Mouse (Mus musculus): ENCODE results near the gene Ankmy1. TPM values are rescaled to one million over a fixed set of nuclear protein-coding genes. Genes with fewer than 3 reads are reported as not detected.
A peak's percentile ranks its signal among the peaks of the same experiment; 100 is the strongest.

Gene Ankmy1
- polyA plus RNA-seq, 1 experiment from 2014 or later, result 0.55 TPM

DNA sequence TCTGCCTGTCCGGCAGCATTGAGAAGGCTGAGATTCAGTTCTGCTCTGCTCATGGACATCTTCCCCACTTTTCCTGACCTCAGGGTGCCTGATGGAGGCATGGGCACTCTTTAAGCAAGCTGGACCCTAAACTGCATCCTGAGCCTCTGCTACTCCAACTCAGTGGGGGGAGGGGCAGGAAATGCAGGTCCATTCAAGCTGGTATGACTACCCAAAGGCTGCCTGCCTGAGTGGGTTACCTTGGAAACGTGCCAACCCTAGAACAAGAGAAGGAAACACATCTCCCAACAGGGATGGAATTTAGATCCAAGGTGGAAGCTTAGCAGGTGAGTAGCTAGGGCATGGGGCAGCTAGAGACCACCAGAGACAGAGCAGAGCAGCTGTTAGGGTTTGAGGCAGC, 36.5 kb downstream of the Ankmy1 start:
- no peak for ATAC-seq (ENCODE audit: insufficient number of reproducible peaks, insufficient read depth, low FRiP score, low TSS enrichment)
- WGBS, result 68% methylated on average over 2 of the region's 2 CpGs
- H3K4me3 ChIP-seq, result no peak overlapping the region
- no peaks in the 10 kb centered on the region for H3K27me3 ChIP-seq
- H3K4me1 ChIP-seq, result 0 out of 2 replicates have a peak, but pooled peaks cover 5% of the 10 kb centered on the region
- no peak overlapping the region for H3K9ac ChIP-seq
- H3K27ac ChIP-seq, result no peak overlapping the region
- no peak overlapping the region for H3K4me2 ChIP-seq (replicated peaks)
- no peaks in the 10 kb centered on the region for H3K36me3 ChIP-seq
- no peaks in the 10 kb centered on the region for H3K9me3 ChIP-seq

DNA sequence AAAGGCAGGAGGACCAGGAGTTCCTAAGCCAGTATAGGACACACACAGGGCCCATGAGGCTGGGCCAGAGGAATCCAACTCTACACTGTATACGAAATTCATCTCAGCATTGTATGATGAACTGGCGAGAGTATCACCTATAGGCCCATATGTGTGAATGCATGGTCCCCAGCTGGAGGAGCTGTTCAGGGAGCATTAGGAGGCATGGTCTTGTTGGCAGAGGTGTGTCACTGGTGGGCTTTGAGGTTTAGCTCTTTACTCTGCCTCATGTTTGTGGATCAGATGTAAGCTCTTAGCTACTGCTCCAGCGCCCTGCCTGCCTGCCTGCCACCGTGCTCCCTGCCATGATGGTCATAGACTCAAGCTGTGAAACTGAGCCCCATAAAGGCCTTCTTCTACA, 39.4 kb downstream of the Ankmy1 start:
- Histone ChIP-seq H3K4me2 (replicated peaks) (no peak overlapping the region), H3K4me3 (no peak overlapping the region), H3K27ac (no peak overlapping the region), H3K27me3 (no peaks in the 10 kb centered on the region), H3K36me3 (peaks cover 20% of the 10 kb centered on the region), H3K4me1 (0 out of 2 replicates have a peak, but pooled peaks cover 5% of the 10 kb centered on the region), H3K9me3 (no peaks in the 10 kb centered on the region), H3K9ac (no peak overlapping the region)
- WGBS, result 83% methylated on average over 4 of the region's 4 CpGs
- no peak for ATAC-seq (ENCODE audit: insufficient number of reproducible peaks, insufficient read depth, low FRiP score, low TSS enrichment)

DNA sequence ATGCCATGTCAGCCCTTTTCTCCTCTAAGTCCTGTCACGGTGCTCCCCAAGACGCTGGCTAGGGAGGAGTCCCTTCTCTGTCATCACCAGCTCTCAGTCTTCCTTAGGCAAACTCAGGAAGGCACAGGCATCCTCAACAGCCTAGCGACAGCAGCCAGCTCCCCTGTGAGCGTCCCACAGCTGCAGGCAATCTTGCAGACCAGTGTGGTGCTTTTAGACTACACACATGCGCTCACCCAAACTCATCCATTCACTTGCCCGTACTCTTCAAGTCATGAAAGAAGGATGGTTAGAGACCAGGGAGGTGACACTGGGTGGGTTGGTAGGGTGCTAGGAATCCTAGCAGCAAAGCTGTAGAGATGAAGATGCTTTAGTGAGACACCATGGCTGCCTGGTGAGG, 41.2 kb downstream of the Ankmy1 start:
- WGBS, result 70% methylated on average over 6 of the region's 6 CpGs
- 0 out of 2 replicates have a peak, but pooled peaks cover 5% of the 10 kb centered on the region for H3K4me1 ChIP-seq
- H3K27ac ChIP-seq, result no peak overlapping the region
- ATAC-seq (ENCODE audit: insufficient number of reproducible peaks, insufficient read depth, low FRiP score, low TSS enrichment), result no peak
- H3K4me3 ChIP-seq, result no peak overlapping the region
- no peaks in the 10 kb centered on the region for H3K27me3 ChIP-seq
- no peak overlapping the region for H3K4me2 ChIP-seq (replicated peaks)
- no peaks in the 10 kb centered on the region for H3K9me3 ChIP-seq
- H3K9ac ChIP-seq, result no peak overlapping the region
- H3K36me3 ChIP-seq, result peaks cover 38% of the 10 kb centered on the region

DNA sequence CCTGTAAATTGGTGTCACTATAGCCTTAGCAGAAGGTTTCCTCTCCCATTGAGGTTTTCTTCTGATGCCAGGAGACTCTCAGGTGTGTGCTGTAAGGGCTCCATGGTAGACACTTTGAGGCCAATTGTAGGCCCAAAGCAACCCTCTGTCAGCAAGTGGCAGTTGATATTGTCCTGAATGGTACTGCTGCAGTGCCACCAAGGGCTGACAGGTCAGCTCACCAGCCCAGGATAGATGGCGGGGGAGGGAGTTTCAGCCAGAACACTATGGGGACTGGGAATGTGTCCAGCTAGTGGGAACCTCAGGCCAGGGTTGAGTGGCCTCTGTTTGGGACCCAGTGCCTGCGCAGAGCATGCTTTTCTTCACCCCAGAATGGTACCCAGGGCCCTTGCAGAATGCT, 50.3 kb downstream of the Ankmy1 start:
- no peak overlapping the region for H3K4me2 ChIP-seq (replicated peaks)
- H3K9ac ChIP-seq, result no peak overlapping the region
- H3K4me3 ChIP-seq, result no peak overlapping the region
- H3K27ac ChIP-seq, result no peak overlapping the region
- ATAC-seq (ENCODE audit: insufficient number of reproducible peaks, insufficient read depth, low FRiP score, low TSS enrichment), result no peak
- H3K36me3 ChIP-seq, result peaks cover 50% of the 10 kb centered on the region
- H3K27me3 ChIP-seq, result no peaks in the 10 kb centered on the region
- 96% methylated on average over 2 of the region's 2 CpGs for WGBS
- H3K4me1 ChIP-seq, result peaks cover 30% of the 10 kb centered on the region
- H3K9me3 ChIP-seq, result no peaks in the 10 kb centered on the region

DNA sequence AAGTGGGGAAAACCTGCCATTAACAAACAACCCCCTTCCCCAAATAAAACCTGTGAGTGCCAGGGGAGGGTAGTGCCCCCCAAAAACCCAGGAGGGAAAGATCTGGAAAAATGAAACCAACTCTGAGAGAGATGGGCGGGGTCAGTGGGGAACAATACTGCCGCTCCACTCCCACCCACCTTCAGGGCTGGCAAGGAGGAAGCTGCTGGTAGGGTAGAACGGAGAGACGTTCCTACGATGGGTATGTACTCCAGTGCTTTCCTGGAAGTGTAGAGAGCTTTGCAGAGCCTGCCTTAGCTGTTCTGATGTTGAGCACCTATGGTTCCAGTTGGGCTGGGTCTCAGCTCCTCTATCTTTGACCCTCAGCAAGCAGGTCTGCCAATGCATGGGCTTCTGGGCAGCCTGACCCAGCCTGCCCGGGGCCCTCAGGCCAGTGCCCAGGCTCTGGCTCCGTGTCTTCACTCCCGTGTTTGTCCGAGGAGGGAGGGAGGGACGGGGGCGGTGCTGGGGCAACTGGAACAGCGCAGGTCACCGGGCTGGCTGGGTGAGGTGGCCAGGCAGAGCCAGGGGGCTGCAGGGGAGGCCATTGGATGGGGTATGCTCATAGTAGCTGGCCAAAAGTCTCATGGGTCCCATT, 52.6 kb downstream of the Ankmy1 start:
- Histone ChIP-seq H3K4me2 (replicated peaks) (peak overlapping the region; percentile 62; the same call in 1 of the 2 replicates), H3K4me1 (peaks cover 34% of the 10 kb centered on the region), H3K27ac (no peak overlapping the region), H3K36me3 (peaks cover 26% of the 10 kb centered on the region), H3K9ac (0 out of 2 replicates have a peak overlapping the region, but pooled peaks have one; percentile 15), H3K4me3 (no peak overlapping the region), H3K9me3 (no peaks in the 10 kb centered on the region), H3K27me3 (no peaks in the 10 kb centered on the region)
- ATAC-seq (ENCODE audit: insufficient number of reproducible peaks, insufficient read depth, low FRiP score, low TSS enrichment), result no peak
- whole genome bisulfite sequencing, result 54% methylated on average over 13 of the region's 13 CpGs

DNA sequence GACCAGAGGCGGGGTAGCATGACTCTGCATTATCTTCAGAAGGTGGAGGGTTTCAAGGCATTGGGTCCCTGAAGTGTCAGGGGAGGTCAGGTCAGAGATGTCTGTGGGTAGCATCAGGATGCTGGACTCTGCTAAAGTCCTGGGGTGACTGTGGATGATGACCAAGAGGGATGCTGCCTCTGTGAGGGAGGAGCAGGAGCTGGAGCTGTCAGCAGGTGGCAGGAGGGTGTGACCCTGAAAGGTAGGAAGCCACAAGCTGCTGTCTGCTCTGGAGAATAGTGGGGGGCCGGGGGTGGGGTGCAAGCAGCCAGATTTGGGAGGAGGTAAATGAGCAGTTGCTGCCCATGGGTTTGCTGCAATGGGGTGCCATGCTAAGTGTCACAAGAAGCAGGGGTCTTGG, 53.2 kb downstream of the Ankmy1 start:
- no peaks in the 10 kb centered on the region for H3K9me3 ChIP-seq
- 0 out of 2 replicates have a peak overlapping the region, but pooled peaks have one; percentile 3 for H3K4me3 ChIP-seq
- ATAC-seq (ENCODE audit: insufficient number of reproducible peaks, insufficient read depth, low FRiP score, low TSS enrichment), result no peak
- WGBS, result 79% methylated on average over 2 of the region's 2 CpGs
- H3K4me2 ChIP-seq (replicated peaks), result peak overlapping the region; percentile 62; the same call in 1 of the 2 replicates
- peak overlapping the region; percentile 70; the same call in 1 of the 2 replicates for H3K27ac ChIP-seq
- H3K4me1 ChIP-seq, result peaks cover 34% of the 10 kb centered on the region
- no peaks in the 10 kb centered on the region for H3K27me3 ChIP-seq
- no peak overlapping the region for H3K9ac ChIP-seq
- H3K36me3 ChIP-seq, result peaks cover 22% of the 10 kb centered on the region

DNA sequence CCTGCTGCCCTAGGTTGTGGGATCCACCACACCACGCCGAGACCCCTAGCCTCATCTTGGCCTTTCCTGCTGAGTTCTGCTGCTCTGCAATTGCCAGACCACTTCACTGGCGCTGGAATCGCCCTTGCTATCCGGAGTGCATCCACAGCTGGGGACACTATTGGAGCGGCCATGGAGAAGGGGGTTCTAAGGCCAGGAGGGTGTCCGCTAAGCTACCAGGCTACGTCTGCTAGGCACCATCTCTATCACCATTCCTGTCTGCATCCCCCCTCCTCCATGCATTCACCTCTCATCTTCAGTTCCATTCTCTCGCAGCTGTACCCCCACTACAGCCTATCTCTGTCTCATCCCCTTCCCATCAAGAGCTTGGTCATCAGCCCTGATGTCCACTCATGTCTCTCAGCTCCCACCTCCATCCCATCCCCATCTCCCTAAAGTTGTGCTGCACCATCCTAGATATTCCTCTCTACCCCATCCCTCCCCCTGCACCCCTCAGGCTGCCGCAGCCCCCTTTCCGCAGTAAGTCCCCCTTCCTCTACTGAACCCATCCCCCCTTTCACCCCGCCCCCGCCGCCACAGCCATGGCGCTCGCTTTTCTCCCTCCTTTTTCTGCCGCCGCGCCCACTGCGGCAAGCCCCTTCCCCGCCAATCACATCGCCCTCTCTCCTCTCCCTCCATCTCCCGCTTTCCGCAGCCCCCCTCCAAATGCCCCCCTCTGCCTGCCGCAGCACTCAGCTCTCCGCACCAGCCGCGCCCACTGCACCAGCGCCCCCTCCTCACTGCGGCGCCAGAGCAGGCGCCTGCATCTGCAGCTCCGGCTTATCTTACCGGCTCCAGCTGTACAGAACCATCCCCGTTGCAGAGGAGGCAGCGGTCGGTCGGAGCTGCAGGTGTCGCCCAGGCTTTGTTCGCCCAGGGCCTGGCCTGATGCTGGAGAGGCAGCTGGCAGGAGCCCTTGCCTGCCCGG, 54.5 kb downstream of the Ankmy1 start:
- peak; percentile 65 for ATAC-seq (ENCODE audit: insufficient number of reproducible peaks, insufficient read depth, low FRiP score, low TSS enrichment)
- Histone ChIP-seq H3K27me3 (no peaks in the 10 kb centered on the region), H3K4me3 (peak overlapping the region; percentile 33), H3K9ac (peak overlapping the region; percentile 45), H3K27ac (peak overlapping the region; percentile 70), H3K4me2 (replicated peaks) (peak overlapping the region; percentile 62), H3K9me3 (no peaks in the 10 kb centered on the region), H3K4me1 (peaks cover 34% of the 10 kb centered on the region), H3K36me3 (peaks cover 11% of the 10 kb centered on the region; the same call in 1 of the 2 replicates)
- 11% methylated on average over 35 of the region's 41 CpGs for WGBS

DNA sequence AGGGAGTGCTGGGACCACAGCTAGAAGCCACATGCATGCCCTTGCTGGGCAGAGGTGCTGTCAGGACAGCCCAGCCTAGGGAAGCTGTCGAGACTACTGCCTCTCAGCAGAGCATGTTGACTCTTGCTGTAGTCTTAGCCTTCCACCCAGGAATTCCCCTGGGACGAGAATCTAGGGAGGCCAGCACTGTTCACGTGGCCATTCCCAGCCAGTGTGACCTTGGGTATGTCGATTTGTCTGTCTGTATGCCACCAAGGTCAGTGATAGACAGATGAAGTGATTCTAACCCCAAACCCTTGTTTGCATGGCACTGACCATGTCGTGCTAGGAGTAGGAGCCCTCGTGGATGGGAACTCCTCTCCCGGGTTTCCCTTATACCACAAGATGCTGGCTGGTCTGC, 56.8 kb downstream of the Ankmy1 start:
- H3K27ac ChIP-seq, result no peak overlapping the region
- no peak overlapping the region for H3K9ac ChIP-seq
- H3K4me2 ChIP-seq (replicated peaks), result no peak overlapping the region
- no peak overlapping the region for H3K4me3 ChIP-seq
- WGBS, result 78% methylated on average over 7 of the region's 7 CpGs
- H3K27me3 ChIP-seq, result no peaks in the 10 kb centered on the region
- H3K9me3 ChIP-seq, result no peaks in the 10 kb centered on the region
- peaks cover 34% of the 10 kb centered on the region for H3K4me1 ChIP-seq
- ATAC-seq (ENCODE audit: insufficient number of reproducible peaks, insufficient read depth, low FRiP score, low TSS enrichment), result no peak
- H3K36me3 ChIP-seq, result 0 out of 2 replicates have a peak, but pooled peaks cover 3% of the 10 kb centered on the region

DNA sequence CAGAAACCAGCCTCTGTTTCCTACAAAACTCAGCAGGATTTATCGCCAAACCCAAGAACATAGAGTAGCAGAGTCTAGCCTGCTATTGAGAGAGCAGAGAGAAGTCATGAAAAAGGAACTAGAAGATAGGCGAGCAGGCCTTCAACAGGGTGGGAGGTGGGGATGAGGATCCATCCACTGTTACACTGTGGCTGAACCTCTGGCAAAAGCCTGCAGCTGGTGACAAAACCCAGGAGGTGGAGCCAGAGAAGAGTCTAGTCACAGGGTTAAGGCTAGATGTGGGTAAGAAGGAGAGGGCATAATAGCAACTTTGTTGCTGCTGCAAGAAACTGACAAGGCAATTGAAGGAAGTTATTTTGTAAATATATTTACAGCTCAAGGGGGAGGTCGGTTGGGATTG, 61.3 kb downstream of the Ankmy1 start:
- no peak for ATAC-seq (ENCODE audit: insufficient number of reproducible peaks, insufficient read depth, low FRiP score, low TSS enrichment)
- Histone ChIP-seq H3K9me3 (no peaks in the 10 kb centered on the region), H3K9ac (no peak overlapping the region), H3K4me1 (peaks cover 6% of the 10 kb centered on the region), H3K27ac (no peak overlapping the region), H3K27me3 (no peaks in the 10 kb centered on the region), H3K4me2 (replicated peaks) (no peak overlapping the region), H3K36me3 (peaks cover 10% of the 10 kb centered on the region; the same call in 1 of the 2 replicates), H3K4me3 (no peak overlapping the region)
- 69% methylated on average over 3 of the region's 3 CpGs for WGBS

DNA sequence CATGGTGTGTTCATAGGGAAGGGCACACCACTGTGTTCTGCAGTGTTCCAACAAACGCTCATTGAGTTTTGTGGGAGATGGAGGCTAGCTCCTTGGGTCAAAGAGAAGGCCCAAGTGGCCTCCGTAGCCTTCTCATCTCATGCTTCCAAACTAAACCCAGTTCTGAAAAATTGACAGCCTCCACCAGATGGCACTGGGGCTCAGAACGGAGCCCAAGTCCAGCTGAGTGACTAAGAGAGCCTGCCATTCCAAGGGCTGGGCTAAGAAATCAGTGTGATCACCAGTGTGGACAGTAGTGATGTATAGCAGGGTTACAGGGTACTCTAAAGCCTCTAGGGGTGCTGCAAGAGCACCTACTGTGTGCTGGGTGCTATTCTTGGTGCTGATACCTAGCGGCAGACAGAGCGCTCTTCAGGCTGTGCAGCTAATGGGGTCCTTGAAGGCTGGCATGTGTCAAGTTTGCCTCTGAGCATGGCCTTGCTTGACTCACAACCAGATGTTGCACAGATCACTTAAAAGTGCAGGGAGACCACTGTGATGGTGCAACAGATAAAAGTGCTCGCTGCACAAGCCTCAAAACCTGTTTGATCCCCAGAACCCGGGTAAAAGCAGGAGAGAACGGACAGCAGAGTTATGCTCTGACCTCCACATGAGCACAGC, 62.3 kb downstream of the Ankmy1 start:
- no peak overlapping the region for H3K4me2 ChIP-seq (replicated peaks)
- no peaks in the 10 kb centered on the region for H3K9me3 ChIP-seq
- H3K27ac ChIP-seq, result no peak overlapping the region
- H3K4me1 ChIP-seq, result peaks cover 6% of the 10 kb centered on the region
- peaks cover 19% of the 10 kb centered on the region; the same call in 1 of the 2 replicates for H3K36me3 ChIP-seq
- no peaks in the 10 kb centered on the region for H3K27me3 ChIP-seq
- ATAC-seq (ENCODE audit: insufficient number of reproducible peaks, insufficient read depth, low FRiP score, low TSS enrichment), result no peak
- no peak overlapping the region for H3K9ac ChIP-seq
- WGBS, result 85% methylated on average over 8 of the region's 8 CpGs
- no peak overlapping the region for H3K4me3 ChIP-seq

DNA sequence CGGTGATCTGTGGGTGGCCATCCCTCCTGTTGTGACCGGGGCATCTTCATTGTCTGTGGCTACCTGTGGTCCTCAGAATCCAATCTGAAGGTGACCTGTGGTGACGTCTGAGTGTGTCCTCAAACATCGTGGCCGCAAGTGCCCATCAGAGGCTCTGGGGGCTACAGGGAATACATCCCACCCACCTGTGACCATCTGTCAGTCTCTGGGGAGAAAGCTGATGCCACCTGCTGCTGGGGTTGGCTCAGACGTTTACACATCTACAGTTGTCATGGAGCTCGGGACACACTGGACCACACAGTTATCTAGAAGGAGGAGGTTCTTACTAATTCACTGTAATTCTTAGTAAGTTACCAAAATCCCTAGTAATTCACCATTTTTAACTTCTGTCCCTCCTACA, 63.5 kb downstream of the Ankmy1 start:
- H3K4me2 ChIP-seq (replicated peaks), result no peak overlapping the region
- H3K4me1 ChIP-seq, result peaks cover 9% of the 10 kb centered on the region
- peaks cover 23% of the 10 kb centered on the region; the same call in 1 of the 2 replicates for H3K36me3 ChIP-seq
- no peak for ATAC-seq (ENCODE audit: insufficient number of reproducible peaks, insufficient read depth, low FRiP score, low TSS enrichment)
- H3K9me3 ChIP-seq, result no peaks in the 10 kb centered on the region
- no peak overlapping the region for H3K9ac ChIP-seq
- H3K27me3 ChIP-seq, result no peaks in the 10 kb centered on the region
- H3K27ac ChIP-seq, result no peak overlapping the region
- WGBS, result 76% methylated on average over 7 of the region's 7 CpGs
- no peak overlapping the region for H3K4me3 ChIP-seq

Measured in embryonic facial prominence, embryonic 12.5 days (tissue).